Mouse (Mus musculus): ENCODE measurements around the gene Tex2.

GRCm38 (mm10) chr11:106544916-106545315 lies 68.3 kb downstream of the Tex2 start:
- TF ChIP-seq CTCF (IDR thresholded peaks at IDR 0.05; ENCODE audit: borderline replicate concordance, extremely low read depth, insufficient read depth, insufficient read length), result no peak
- TF ChIP-seq POLR2A (IDR thresholded peaks at IDR 0.05; ENCODE audit: borderline replicate concordance, extremely low read depth, insufficient read depth, insufficient read length, poor library complexity, severe bottlenecking), result no peak

All from brain, embryonic 14.5 days (tissue).